Mouse (Mus musculus) cortical plate, adult 2 months (tissue): Measurements from ENCODE around the gene Polr1c. TPM values are rescaled to one million over a fixed set of nuclear protein-coding genes. Genes with fewer than 3 reads are reported as not detected.

ENCODE experiments used
- H3K27ac ChIP-seq: fragments of 200-500 bp; 2 replicates; pipeline ENCODE4 v1.5.1; 2012; ENCODE audit warnings: low read length, control low read depth, inconsistent platforms; ENCODE audit not compliant: insufficient read depth
- H3K4me1 ChIP-seq: fragments of 200-500 bp; 2 replicates; pipeline ENCODE4 v1.6.1; 2011; ENCODE audit warnings: low read length; ENCODE audit not compliant: control insufficient read depth, insufficient read depth
- H3K4me3 ChIP-seq: fragments of 200-500 bp; 2 replicates; pipeline ENCODE4 v1.5.1; 2011; ENCODE audit warnings: mild to moderate bottlenecking, low read length, control low read depth; ENCODE audit not compliant: insufficient read depth
- CTCF ChIP-seq: fragments of 200-500 bp; IDR thresholded peaks from 2 replicates; pipeline ENCODE4 v1.5.1; 2011; ENCODE audit warnings: mild to moderate bottlenecking, control low read depth, low read length; ENCODE audit not compliant: insufficient read depth; ENCODE audit errors: extremely low read depth
- POLR2A ChIP-seq: fragments of 200-500 bp; IDR thresholded peaks from 2 replicates; pipeline ENCODE4 v1.6.1; 2011; ENCODE audit warnings: mild to moderate bottlenecking, low read length, control low read depth; ENCODE audit not compliant: insufficient read depth; ENCODE audit errors: extremely low read depth
- polyA plus RNA-seq: library from polyadenylated mRNA; depleted of rRNA; stranded (reverse); fragments of >200 nt; gene quantifications from 2 replicates; pipeline ENCODE4 v1.2.3, GENCODE M21; 2012; rRNA removed

Gene Polr1c
- polyA plus RNA-seq, 1 experiment = 47.2 TPM

GRCm38 (mm10) chr17:46201151-46201550, 46.7 kb downstream of the Polr1c start:
- TF ChIP-seq POLR2A = no peak
- no peak for TF ChIP-seq CTCF
- H3K4me1 ChIP-seq = no peaks in the 10 kb centered on the region; the same call in 1 of the 2 replicates
- no peak overlapping the region; the same call in 1 of the 2 replicates for H3K4me3 ChIP-seq
- no peak overlapping the region for H3K27ac ChIP-seq

Other genes with a start within 250 kb of the Polr1c start
- 138 and 164 TPM in 2 replicates for gene Vegfa, start 215.7 kb downstream of the Polr1c start, polyA plus RNA-seq
- gene Mrps18a, start 137.1 kb downstream of the Polr1c start, polyA plus RNA-seq = 107 and 120 TPM in 2 replicates
- 27.3 and 29.9 TPM in 2 replicates for gene Rsph9, start 103.8 kb downstream of the Polr1c start, polyA plus RNA-seq
- 16.0 and 17.6 TPM in 2 replicates for gene Mad2l1bp, start 94.5 kb downstream of the Polr1c start, polyA plus RNA-seq
- gene Gtpbp2, start 87.0 kb downstream of the Polr1c start, polyA plus RNA-seq = 161 and 187 TPM in 2 replicates
- gene Polh, start 45.4 kb downstream of the Polr1c start, polyA plus RNA-seq = 3.7 and 4.2 TPM in 2 replicates
- 40.2 and 41.5 TPM in 2 replicates for gene Xpo5, start 45.3 kb downstream of the Polr1c start, polyA plus RNA-seq
- gene Yipf3, start within 50 bp of the Polr1c start, polyA plus RNA-seq = 91.5 and 92.5 TPM in 2 replicates
- gene Lrrc73, start 5.5 kb upstream of the Polr1c start, polyA plus RNA-seq = 68.4 and 70.5 TPM in 2 replicates
- gene Tjap1, start 35.0 kb upstream of the Polr1c start, polyA plus RNA-seq = 60.2 and 62.8 TPM in 2 replicates
- 127 and 136 TPM in 2 replicates for gene Dlk2, start 49.4 kb upstream of the Polr1c start, polyA plus RNA-seq
- 10.4 and 10.6 TPM in 2 replicates for gene Abcc10, start 80.3 kb upstream of the Polr1c start, polyA plus RNA-seq
- 29.4 and 29.6 TPM in 2 replicates for gene Zfp318, start 135.7 kb upstream of the Polr1c start, polyA plus RNA-seq
- 10.2 and 12.0 TPM in 2 replicates for gene Crip3, start 180.9 kb upstream of the Polr1c start, polyA plus RNA-seq
- 0.25 and 0.27 TPM in 2 replicates for gene Slc22a7, start 190.4 kb upstream of the Polr1c start, polyA plus RNA-seq
- 56.2 and 57.3 TPM in 2 replicates for gene Ttbk1, start 239.6 kb upstream of the Polr1c start, polyA plus RNA-seq
- 5.9 and 6.5 TPM in 2 replicates for gene Dnph1, start 248.7 kb upstream of the Polr1c start, polyA plus RNA-seq